Mouse (Mus musculus) bone marrow, adult 2 months (tissue): ENCODE measurements around the gene Adipoq.

Experiments used
- CTCF ChIP-seq: fragments of 200-500 bp; IDR thresholded peaks from 2 replicates; pipeline ENCODE4 v1.5.1; 2011; ENCODE audit warnings: low read length, control low read depth; ENCODE audit not compliant: control insufficient read depth, insufficient read depth
- POLR2A ChIP-seq: fragments of 200-500 bp; IDR thresholded peaks from 2 replicates; pipeline ENCODE4 v1.6.1; 2011; ENCODE audit warnings: low read depth, mild to moderate bottlenecking, control low read depth, low read length, borderline replicate concordance; ENCODE audit not compliant: control insufficient read depth

- TF ChIP-seq CTCF (no peak), POLR2A (no peak)
These were observed 18.1 kb downstream of the Adipoq start for GRCm38 (mm10) chr16:23164443-23164842.
